Mouse (Mus musculus) testis, adult 2 months (tissue): ENCODE results near the gene Chmp6.

Experiments
- CTCF ChIP-seq: fragments of 200-500 bp; IDR thresholded peaks from 2 replicates; pipeline ENCODE4 v1.5.1; 2012; ENCODE audit warnings: low read depth, mild to moderate bottlenecking, inconsistent platforms, low read length, moderate library complexity; ENCODE audit not compliant: control insufficient read depth, insufficient read depth, insufficient replicate concordance
- POLR2A ChIP-seq: fragments of 200-500 bp; IDR thresholded peaks from 2 replicates; pipeline ENCODE4 v1.6.1; 2012; ENCODE audit warnings: low read depth, mild to moderate bottlenecking, inconsistent platforms, low read length, moderate library complexity; ENCODE audit not compliant: control insufficient read depth

- TF ChIP-seq CTCF (no peak), POLR2A (no peak)
These were observed 6.1 kb upstream of the Chmp6 start for GRCm38 (mm10) chr11:119907006-119907650.
